Mouse (Mus musculus): ENCODE data around the gene Ube2n. TPM values are rescaled to one million over a fixed set of nuclear protein-coding genes. Genes with fewer than 3 reads are reported as not detected.

Gene Ube2n
- polyA plus RNA-seq, 1 experiment from 2014 or later, result 189 TPM

DNA sequence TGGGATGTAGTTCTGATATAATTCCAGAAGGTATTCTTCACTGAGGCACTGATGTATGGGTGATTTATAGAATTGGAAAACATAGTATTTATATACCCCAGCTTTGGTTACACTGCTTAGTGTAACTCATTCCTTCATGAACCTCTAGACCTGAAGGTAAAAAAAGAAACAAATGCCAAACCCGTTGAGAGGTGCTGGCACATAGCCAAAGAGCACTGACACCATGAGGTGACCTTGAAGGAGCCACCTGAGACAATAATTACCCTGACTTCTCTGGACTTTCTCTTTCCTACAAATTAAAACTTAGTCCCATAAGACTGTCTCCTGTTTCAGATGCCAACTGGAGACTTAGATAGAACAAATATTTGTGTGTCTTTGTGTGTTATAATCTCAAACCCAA lies 10.6 kb upstream of the Ube2n start:
- TF ChIP-seq EP300 (IDR thresholded peaks at IDR 0.05) (no peak), CTCF (IDR thresholded peaks at IDR 0.05) (no peak)
- no peaks in the 10 kb centered on the region for H3K27me3 ChIP-seq (replicated peaks; ENCODE audit: insufficient read depth, low read length)
- DNase-seq (ENCODE audit: low spot score), result no peak

DNA sequence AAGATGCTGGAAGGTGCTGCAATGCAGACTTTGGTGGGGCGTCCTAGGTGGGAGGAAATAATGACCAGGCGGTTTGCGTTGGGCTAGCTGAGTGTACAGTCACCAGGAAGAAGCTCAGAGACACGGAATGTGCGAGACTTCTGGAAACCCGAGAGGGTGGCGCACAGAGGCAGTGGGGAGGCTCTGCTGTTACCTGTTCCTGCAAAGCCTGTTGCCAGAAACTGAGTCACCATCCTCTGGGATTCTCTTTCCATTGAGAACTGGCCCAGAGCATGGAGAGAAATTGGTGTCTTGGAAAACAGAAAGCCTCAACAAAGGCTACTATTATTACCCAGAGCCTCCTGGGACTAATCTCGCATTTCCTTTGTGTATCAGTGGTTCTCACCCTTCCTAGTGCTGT lies 6.8 kb upstream of the Ube2n start:
- no peak for TF ChIP-seq CTCF (IDR thresholded peaks at IDR 0.05)
- TF ChIP-seq EP300 (IDR thresholded peaks at IDR 0.05), result no peak
- no peak overlapping the region for H3K27ac ChIP-seq (ENCODE audit: low read length)
- DNase-seq (ENCODE audit: low spot score), result no peak

More for the DNA sequence above, 10.6 kb upstream of the Ube2n start:
- no peaks in the 10 kb centered on the region for H3K9me3 ChIP-seq (ENCODE audit: low read length)
- no peak overlapping the region for H3K27ac ChIP-seq (ENCODE audit: low read length)
- ATAC-seq, result no peak
- WGBS, result 3% methylated on average over 1 of the region's 1 CpGs
- H3K36me3 ChIP-seq (ENCODE audit: insufficient read depth, low read length), result no peaks in the 10 kb centered on the region
- H3K4me3 ChIP-seq (ENCODE audit: low read depth, low read length), result no peak overlapping the region
- H3K4me2 ChIP-seq (replicated peaks; ENCODE audit: low read depth, low read length), result no peak overlapping the region
- no peaks in the 10 kb centered on the region for H3K4me1 ChIP-seq (ENCODE audit: insufficient read depth, low read depth, low read length)
- no peak overlapping the region for H3K9ac ChIP-seq (replicated peaks; ENCODE audit: low read depth)

DNA sequence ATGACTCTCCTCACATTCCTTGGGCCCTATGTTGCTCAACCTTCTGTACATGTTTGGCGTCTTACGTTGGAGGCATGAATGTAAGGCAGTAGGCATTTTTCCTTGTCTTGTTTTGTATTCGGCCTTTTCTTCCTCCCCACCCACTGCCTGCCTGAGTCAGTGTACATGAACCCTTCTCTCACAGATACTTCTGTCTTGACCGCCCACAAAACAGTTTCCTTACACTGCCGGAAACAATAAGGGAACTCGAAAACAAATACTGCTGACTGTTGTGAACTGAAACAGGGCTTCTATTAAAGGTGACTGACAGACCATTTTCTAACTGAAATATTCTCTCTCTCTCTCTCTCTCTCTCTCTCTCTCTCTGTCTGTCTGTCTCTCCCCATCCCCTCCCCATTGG lies 6.2 kb upstream of the Ube2n start:
- H3K4me3 ChIP-seq (ENCODE audit: low read depth, low read length), result no peak overlapping the region
- H3K4me2 ChIP-seq (replicated peaks; ENCODE audit: low read depth, low read length), result no peak overlapping the region
- TF ChIP-seq EP300 (IDR thresholded peaks at IDR 0.05), result no peak
- TF ChIP-seq CTCF (IDR thresholded peaks at IDR 0.05), result no peak
- H3K36me3 ChIP-seq (ENCODE audit: insufficient read depth, low read length), result no peaks in the 10 kb centered on the region
- H3K4me1 ChIP-seq (ENCODE audit: insufficient read depth, low read depth, low read length), result no peaks in the 10 kb centered on the region
- no peaks in the 10 kb centered on the region for H3K9me3 ChIP-seq (ENCODE audit: low read length)
- H3K9ac ChIP-seq (replicated peaks; ENCODE audit: low read depth), result no peak overlapping the region
- WGBS, result 62% methylated on average over 6 of the region's 6 CpGs
- no peaks in the 10 kb centered on the region for H3K27me3 ChIP-seq (replicated peaks; ENCODE audit: insufficient read depth, low read length)
- peak; percentile 25 for DNase-seq (ENCODE audit: low spot score)
- no peak overlapping the region for H3K27ac ChIP-seq (ENCODE audit: low read length)
- no peak for ATAC-seq

More for the DNA sequence above, 6.8 kb upstream of the Ube2n start:
- no peak for ATAC-seq
- Histone ChIP-seq H3K9me3 (ENCODE audit: low read length) (no peaks in the 10 kb centered on the region), H3K36me3 (ENCODE audit: insufficient read depth, low read length) (no peaks in the 10 kb centered on the region), H3K4me1 (ENCODE audit: insufficient read depth, low read depth, low read length) (no peaks in the 10 kb centered on the region), H3K4me2 (replicated peaks; ENCODE audit: low read depth, low read length) (no peak overlapping the region), H3K9ac (replicated peaks; ENCODE audit: low read depth) (no peak overlapping the region), H3K27me3 (replicated peaks; ENCODE audit: insufficient read depth, low read length) (no peaks in the 10 kb centered on the region), H3K4me3 (ENCODE audit: low read depth, low read length) (no peak overlapping the region)
- 79% methylated on average over 8 of the region's 8 CpGs for WGBS

DNA sequence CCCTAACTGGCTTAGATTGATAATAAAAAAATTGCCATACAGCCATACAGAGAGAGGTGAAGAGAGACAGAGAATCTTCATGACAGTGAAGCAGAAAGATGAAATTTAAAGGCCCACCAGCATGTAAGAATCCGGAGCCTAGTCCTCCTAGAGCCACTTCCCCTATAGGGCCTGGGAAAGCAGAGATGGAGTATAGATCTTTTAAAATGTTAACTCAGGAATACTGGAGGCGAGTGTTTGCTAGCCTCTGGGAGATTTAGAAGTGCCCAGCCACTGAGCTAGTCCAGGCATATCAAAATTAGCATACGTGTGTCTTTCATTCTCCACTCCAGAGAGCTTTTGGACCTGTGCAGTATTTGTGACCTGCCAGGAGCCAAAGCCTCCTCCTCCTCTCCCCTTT lies 5.7 kb upstream of the Ube2n start:
- WGBS, result 70% methylated on average over 3 of the region's 3 CpGs
- ATAC-seq (no peak), DNase-seq (ENCODE audit: low spot score) (no peak)

DNA sequence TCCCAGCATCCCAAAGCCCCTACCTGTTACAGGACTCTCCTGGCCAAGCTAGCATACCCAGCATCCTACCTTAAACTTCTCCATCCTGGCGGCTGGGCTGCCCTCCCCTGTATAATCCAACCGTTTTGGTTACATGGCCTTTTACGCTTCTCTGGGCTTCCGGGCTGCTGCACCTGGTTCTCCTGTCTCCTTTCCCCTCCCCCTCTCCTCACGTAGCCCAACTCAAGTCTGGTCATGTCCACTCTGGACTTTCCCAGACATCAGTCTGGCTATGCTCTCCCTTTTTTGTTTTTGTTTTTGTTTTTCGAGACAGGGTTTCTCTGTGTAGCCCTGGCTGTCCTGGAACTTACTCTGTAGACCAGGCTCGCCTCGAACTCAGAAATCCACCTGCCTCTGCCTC lies 2.3 kb upstream of the Ube2n start:
- Histone ChIP-seq H3K9me3 (ENCODE audit: low read length) (no peaks in the 10 kb centered on the region), H3K4me1 (ENCODE audit: insufficient read depth, low read depth, low read length) (no peaks in the 10 kb centered on the region), H3K4me2 (replicated peaks; ENCODE audit: low read depth, low read length) (no peak overlapping the region), H3K27me3 (replicated peaks; ENCODE audit: insufficient read depth, low read length) (no peaks in the 10 kb centered on the region), H3K27ac (ENCODE audit: low read length) (no peak overlapping the region), H3K9ac (replicated peaks; ENCODE audit: low read depth) (no peak overlapping the region), H3K36me3 (ENCODE audit: insufficient read depth, low read length) (no peaks in the 10 kb centered on the region), H3K4me3 (ENCODE audit: low read depth, low read length) (no peak overlapping the region)
- DNase-seq (ENCODE audit: low spot score) (no peak), ATAC-seq (no peak)
- TF ChIP-seq CTCF (IDR thresholded peaks at IDR 0.05) (no peak), EP300 (IDR thresholded peaks at IDR 0.05) (no peak)
- WGBS, result 80% methylated on average over 8 of the region's 8 CpGs

More for the DNA sequence above, 5.7 kb upstream of the Ube2n start:
- H3K9ac ChIP-seq (replicated peaks; ENCODE audit: low read depth), result no peak overlapping the region
- H3K4me2 ChIP-seq (replicated peaks; ENCODE audit: low read depth, low read length), result no peak overlapping the region
- no peaks in the 10 kb centered on the region for H3K4me1 ChIP-seq (ENCODE audit: insufficient read depth, low read depth, low read length)
- TF ChIP-seq CTCF (IDR thresholded peaks at IDR 0.05) (no peak), EP300 (IDR thresholded peaks at IDR 0.05) (no peak)
- H3K27me3 ChIP-seq (replicated peaks; ENCODE audit: insufficient read depth, low read length), result no peaks in the 10 kb centered on the region
- no peaks in the 10 kb centered on the region for H3K36me3 ChIP-seq (ENCODE audit: insufficient read depth, low read length)
- H3K9me3 ChIP-seq (ENCODE audit: low read length), result no peaks in the 10 kb centered on the region
- no peak overlapping the region for H3K27ac ChIP-seq (ENCODE audit: low read length)
- H3K4me3 ChIP-seq (ENCODE audit: low read depth, low read length), result no peak overlapping the region

DNA sequence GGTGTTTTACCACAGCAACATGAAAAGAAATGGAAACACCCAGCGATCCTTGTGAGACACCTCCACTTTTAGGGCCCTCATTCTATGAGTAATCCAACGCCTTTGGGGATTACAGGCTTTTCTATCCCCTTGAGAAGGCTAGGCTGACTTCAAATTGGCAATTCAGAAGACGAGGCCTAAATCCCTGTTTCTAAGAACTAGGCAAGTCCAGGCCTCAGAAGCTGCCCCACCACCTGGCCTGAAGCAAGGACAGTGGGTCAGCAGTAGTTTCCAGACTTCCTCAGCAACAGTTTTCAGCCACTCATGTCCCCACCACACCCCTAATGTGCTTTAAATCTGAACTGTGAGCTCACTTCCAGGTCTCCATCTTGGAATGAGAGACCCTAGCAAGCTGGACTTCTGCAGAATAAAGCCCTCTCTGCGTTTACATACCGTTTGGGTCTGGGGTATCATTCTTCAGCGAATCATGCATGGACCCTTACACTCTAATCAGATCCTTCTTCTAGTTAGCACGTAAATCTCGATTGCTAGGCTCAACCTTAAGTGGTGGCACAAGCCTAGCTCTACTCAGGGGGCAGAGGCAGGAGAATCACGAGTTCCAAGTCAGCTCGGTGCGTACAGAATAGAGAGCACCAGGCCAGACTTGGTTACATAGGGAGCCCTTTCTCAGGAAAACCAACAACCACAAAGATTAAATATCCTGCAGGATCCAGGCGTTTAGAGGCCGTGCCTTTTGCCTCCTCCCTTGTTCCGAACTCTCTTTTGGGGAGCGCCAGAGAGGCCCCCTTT lies 983 bp upstream of the Ube2n start:
- ATAC-seq (no peak), DNase-seq (ENCODE audit: low spot score) (no peak)
- WGBS, result 32% methylated on average over 15 of the region's 15 CpGs
- Histone ChIP-seq H3K4me2 (replicated peaks; ENCODE audit: low read depth, low read length) (peak overlapping the region; percentile 60), H3K27ac (ENCODE audit: low read length) (peak overlapping the region; percentile 98; the same call in 1 of the 2 replicates), H3K27me3 (replicated peaks; ENCODE audit: insufficient read depth, low read length) (no peaks in the 10 kb centered on the region), H3K9me3 (ENCODE audit: low read length) (no peaks in the 10 kb centered on the region), H3K4me3 (ENCODE audit: low read depth, low read length) (peak overlapping the region; percentile 90), H3K36me3 (ENCODE audit: insufficient read depth, low read length) (no peaks in the 10 kb centered on the region), H3K9ac (replicated peaks; ENCODE audit: low read depth) (peak overlapping the region; percentile 93; the same call in 1 of the 2 replicates), H3K4me1 (ENCODE audit: insufficient read depth, low read depth, low read length) (no peaks in the 10 kb centered on the region)
- no peak for TF ChIP-seq EP300 (IDR thresholded peaks at IDR 0.05)
- no peak for TF ChIP-seq CTCF (IDR thresholded peaks at IDR 0.05)

All from lung, postnatal 0 days (tissue).